Mouse (Mus musculus): ENCODE data around the gene Gm572.

Gene Gm572

DNA sequence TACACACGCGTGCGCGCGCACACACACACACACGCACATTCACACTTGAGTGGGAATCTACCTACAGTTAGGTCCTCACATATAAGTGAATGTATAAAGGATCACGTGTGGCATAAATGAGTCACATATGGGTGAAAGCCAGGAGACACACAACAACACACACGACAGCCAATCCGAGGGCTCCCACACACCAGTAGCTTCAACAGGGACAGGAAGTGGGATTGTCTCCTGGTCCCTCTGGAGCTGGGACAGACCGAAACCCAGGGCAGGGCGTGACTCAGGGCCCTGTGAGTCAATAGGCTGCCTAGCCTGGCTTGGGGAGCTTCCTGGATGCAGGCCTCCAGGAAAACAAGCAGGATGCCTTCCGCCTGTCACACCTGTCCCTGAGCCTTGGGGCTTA, 71.6 kb downstream of the Gm572 start:
- DNase-seq (ENCODE audit: low read depth, low spot score): no peak

DNA sequence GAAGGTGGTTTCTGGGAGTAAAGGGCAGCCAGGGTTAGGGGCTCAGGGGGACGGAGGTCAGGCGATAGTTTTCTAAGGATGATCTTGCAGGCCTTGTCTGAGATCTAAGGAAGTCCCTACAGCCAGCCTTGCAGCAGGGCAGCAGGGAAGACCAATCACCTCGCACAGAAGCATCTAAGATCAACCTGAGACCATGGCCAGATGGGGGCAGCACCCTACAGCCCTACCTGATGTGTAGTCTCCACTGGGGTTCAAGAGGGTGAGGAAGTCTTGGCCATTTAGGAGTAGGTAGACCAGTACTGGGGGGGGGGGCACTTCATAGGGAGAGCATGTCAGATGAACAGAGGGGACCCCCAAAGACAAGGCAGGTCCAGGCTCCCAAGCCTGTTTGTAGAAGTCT, 72.3 kb downstream of the Gm572 start:
- DNase-seq (ENCODE audit: low read depth, low spot score): no peak
